Mouse (Mus musculus) liver (tissue): Measurements from ENCODE around the gene B3gnt3.
A peak's percentile ranks its signal among the peaks of the same experiment; 100 is the strongest.
"Not testable (repeated sequence)": the region's sequence is repeated elsewhere in the genome, so short reads cannot be mapped to it uniquely, and the experiment has no call there.

Experiments used
- DNase-seq: peaks from one replicate; pipeline ENCODE4 v3.0.0-alpha.2; 2020; ENCODE audit warnings: mixed read lengths

The B3gnt3 gene

DNA sequence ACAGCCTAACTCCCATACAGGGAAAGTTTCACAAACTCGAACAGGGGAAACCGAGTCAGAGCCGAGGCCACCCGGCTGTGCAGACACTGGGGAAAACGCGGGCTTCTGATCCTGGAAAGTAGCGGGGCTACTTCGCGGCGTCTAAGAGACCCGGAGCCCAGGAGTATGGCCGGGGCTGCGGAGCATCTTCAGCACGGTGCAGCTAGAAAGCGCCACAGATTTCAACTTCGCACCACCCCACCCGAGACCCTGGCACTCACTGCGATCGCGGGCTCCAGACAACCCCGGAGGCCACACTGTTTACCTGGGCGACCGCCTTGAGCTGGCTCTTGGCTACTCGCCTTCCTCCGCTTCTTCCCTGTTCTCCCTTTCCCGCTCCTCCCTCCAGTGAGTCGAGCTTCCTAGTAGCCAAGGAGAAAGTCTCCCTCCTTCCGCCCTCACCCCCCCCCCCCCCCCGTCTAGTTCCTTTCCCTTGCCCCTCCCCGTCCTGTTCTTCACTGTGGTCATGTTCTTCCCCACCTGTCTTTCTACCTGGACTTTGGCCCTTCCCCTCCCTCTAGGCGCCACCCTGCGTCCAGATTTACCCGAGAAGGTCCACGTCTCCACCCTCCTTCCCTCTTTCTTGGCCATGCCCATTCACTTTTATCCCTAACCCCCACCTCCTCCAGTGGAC lies at the start of gene B3gnt3:
B3gnt3 (minus strand) TSS at position 376 of the 673 bp plus-strand sequence.
- DNase-seq, result no peak

DNA sequence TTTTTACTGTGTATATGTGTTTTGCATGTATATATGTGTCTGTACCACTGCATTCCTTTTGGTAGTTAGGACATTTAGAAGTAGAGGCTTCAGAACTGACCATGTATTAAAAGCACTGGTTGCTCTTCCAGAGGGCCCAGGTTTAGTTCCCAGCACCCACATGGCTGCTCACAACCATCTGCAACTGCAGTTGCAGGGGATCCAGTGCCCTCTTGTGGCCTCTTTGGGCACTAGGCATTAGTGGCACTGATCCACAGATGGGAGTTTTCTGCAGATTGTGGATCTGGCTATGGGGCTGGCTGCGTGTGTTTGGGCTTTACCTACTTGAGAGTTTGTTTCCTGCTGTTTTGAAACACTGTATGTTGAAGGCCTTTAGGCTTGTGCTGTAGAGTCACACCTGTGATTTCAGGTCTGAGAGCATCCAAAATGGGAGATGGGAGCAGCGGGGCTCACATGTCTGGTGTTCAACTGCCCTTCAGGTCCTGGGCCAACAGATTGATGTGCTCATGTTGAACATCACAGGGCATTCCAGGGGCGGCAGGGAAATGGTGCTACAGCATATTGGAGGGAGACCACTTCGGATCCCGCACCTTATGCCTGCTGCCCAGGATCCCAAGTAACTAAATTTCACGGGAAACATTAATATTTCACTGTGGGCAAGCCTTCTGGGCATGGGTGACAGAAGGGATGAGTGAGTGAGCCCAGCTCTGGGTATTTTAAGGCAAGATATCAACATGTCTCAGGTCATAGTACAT lies 47.9 kb upstream of the B3gnt3 start:
- DNase-seq, result not testable (repeated sequence)

DNA sequence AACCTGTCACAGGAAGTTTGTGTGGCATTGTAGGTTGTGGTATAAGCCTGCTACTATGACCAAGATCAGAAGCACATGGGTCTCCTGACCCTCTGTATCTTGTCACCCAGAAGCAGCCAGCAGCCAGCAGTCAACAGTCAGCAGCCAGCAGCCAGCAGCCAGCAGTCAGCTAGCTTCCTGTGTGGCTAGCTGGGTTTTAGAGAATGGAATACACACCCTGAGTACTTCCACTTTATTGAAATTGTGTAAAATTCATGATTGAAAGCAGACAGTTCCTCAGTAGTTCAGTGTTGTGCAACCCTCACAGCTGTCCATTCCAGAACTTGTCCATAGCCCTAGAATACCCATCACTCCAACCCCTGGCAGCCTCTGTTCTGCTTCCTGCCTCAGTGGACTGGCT lies 45.5 kb upstream of the B3gnt3 start:
- not testable (repeated sequence) for DNase-seq

DNA sequence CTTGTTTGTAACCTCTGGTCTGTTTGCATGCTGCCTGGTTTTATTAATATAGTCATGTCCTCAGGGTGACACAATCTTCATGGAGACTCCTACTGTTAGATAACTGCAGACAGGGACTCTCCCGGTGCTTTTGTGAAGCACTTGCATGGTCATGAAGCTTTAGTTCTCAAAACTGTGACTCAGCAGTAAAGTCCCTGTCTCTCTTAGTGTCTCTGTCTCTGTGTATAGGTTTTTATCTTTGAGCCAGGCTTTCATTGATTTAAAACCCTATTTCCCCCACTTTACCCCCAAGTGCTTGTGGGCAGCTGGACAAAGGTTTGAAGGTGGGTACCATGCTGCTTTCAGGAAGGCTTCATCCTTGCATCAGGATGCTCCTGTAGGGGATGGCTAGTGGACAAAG lies 43.7 kb upstream of the B3gnt3 start:
- no peak for DNase-seq

DNA sequence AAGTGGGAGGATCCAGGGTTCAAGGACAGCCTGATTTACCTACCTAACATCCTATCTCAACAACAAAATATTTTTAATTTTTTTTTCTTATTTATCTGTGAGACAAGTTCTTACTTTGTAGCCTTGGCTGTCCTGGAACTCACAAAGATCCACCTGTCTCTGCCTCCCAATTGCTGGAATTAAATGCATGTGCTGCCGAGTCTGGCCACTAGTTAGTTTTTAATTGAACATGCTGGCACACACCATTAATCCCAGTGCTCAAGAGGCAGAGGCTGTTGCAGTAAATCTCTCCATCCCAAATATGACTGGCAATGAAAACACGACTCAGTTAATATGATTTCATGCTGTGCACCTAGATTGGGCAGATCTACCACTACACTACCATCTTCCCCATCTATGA lies 41.2 kb upstream of the B3gnt3 start:
- DNase-seq, result no peak

DNA sequence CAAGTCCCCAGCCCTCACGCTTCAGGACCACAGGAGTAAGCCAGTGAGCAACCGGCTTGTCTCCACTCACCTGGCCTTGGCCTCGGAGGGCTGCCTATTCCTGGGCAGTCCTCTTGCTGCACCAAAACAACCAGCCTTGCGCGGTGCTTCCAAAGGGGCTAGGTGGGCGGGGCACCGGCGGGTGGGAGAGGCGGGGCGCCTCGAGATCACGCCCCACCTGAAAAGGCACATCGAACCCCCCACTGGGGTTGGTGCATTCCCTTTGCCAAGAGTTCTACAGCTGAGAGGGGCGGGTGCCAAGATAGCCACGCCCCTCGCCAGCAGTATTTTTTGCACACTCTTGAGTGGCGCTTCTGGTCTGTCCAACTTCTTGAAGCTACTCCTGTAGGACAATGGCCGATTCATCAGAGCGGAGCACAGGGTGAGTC lies 40.1 kb upstream of the B3gnt3 start:
- peak; percentile 12 for DNase-seq

DNA sequence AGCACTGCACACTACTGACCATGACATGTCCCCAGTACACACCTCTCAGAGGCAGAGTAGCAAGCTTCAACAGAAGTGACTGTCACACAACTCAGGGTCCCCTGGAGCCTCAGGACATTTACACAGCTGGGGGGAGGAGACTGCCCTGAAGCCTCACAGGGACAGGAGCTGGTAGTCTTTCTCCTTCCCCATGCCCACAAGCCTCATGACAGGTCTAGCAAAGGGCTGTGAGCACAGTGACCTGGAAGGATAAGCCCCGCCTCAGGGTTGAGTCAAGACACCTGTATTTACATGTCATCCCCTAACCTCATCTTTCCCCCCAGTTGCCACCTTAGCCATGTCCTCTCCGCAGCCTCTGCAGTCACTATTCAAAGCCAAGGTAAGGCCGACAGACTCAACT lies 39.6 kb upstream of the B3gnt3 start:
- no peak for DNase-seq

DNA sequence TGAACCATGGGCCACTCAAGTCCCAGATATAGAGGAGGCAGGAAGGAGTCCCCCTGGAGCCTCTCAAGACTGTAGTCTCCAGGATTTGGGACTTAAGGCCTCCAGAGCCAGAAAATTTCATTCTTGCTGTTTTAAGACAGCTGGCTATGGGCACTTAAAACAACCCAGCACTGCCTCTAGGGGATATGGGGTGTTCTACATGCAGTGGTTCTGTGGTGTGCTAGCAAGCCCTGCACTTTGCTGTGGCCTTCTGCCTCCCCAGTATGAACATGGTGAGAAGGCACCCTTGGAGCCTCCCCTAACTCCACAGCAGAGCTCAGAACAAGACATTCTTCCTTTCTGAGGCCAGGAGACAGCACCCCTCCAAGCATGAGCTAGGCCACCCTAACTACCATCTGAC lies 36.7 kb upstream of the B3gnt3 start:
- not testable (repeated sequence) for DNase-seq

DNA sequence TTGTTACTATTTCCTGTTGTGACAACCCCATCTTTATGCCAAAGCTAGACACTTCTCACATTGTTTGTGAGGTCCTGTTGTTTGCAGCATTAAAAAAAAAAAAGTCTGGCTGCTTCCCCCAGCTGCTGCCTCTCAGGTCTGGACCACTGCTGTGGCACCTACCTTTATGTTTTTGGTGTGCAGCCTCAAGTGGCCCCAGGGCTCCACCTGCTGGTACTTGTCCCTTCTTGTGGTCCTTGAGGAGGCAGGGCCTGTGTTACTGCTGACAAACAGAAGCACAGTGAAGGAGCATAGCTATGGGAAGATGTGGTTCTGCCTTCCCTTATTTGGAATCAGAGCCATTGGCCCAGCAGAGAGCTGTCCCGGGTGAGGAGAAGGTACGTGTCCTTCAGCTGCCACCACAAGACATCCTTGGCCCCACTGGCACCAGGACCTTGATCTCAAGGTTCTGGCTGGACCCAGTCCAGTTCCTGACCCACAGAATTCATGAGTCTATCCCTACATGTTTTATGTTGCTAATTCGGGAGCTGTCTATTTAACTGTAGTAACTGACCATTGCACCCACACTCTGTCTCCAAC lies 30.2 kb upstream of the B3gnt3 start:
- DNase-seq, result peak; percentile 57

DNA sequence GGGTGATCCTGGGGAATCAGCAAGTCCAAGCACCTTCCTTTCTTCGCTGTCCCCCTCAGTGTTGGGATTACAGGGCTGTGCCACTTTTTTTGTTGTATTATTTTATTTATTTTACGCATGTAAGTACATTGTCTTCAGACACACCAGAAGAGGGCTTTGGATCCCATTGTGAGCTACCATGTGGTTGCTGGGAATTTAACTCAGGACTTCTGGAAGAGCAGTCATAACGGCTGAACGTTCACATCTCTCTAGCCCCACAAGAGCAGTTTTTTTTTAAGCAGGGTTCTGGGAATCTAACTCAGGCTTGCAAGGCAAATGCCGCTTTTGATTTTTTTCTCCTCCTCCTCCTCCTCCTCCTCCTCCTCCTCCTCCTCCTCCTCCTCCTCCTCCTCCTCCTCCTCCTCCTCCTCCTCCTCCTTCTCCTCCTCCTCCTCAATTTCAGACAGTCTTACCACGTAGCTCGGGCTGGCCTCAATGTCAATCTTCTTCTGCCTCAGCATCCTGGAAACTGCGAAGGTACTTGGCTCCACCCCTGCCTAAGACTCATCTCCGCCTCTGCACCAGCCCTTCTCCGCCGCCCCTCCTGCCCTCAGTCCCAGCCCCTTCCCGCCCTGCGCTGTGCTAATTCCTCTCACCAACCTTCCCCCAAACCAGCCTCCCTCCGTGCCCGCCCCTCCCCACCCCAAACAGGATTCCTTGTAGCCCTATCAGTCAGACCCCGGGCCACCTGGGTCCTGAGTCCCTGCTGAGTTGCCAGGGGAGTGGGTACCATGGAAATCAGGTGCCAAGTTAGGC lies 27.4 kb upstream of the B3gnt3 start:
- DNase-seq, result peak; percentile 50

DNA sequence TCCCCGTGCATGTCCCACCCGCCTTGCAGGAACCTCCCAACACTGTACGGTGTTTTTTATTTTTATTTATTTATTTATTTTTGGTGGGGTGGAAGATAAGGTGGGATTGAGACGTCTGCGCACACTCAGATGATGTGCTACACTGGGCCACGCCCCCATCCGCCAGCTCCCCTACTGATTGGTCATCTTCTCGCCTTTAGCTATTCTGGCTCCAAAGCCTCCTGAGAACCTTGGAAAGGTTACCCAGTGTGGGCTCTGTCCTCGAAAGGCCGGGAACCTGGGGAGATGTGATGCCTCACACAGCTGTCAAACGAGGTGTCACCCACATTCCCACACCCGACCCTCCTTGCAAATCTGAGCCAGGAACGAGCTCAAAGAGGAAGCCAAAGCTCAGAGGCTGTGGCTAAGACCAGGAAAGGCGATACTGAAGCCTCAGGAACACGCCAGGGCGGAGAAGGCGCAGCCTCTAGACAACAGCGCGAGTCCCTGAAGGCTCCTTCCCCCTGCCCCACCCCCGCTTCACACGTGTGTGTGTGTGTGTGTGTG lies 26.7 kb upstream of the B3gnt3 start:
- DNase-seq, result peak; percentile 64

DNA sequence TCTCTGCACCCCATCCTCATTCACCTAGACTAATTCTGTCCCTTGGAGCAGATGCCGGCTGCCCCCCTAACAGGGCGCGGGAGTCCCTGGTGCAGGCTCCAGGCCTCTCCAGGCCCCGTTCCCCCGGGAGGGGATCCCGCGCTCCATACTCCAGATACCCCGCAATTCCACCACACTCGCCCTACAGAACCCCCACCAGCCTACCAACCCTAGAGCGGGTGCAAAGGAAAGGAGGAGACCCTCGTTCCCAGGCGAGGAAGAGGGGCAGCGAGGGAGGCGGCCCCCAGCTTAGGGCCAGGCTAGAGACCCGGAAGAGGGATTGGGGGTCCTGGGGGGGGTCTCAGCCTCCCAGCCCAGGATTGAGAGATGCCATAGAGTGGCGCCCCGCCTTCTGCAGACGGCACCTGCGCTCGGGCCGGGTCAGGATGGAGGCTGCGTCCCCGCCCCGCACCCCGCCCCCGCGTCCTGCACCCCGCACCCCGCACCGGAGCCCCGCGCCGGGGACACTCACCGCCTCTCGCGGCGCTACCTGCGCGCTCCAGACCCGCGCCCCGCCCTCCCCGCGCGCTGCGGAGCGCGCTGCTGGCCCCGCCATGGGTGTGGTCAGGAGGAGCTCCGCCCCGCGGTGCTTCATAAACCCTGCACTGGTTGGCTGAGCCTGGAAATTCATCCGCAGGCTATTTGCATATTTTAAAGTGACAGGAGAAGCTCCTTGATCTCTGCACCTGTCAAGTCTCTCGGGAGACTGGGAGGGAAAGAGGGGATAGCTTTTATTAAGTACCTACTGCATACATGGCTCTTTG lies 23.7 kb upstream of the B3gnt3 start, which contains the start of gene Fcho1:
Fcho1 (minus strand) TSS at position 595 of the 803 bp plus-strand sequence.
- peak; percentile 92 for DNase-seq

DNA sequence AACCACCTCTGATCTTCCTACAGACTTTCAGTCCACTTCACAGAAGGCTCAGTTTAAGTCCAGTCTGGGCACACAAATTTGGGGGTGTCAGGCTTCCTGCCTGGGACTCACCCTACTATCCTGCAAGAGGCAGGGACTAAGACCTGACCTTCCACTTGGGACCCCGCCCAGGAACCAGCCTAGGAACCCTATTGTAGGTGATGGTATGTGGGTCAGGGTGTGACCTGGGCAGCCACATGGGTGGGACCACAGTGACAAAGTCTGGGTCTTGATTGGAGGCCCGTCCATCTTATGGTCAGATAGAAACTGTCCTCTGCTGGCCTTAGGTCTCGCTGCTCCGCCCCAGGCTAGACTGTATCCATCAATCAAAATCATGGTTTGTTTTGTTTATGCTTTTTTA lies 22.8 kb upstream of the B3gnt3 start:
- DNase-seq, result no peak

DNA sequence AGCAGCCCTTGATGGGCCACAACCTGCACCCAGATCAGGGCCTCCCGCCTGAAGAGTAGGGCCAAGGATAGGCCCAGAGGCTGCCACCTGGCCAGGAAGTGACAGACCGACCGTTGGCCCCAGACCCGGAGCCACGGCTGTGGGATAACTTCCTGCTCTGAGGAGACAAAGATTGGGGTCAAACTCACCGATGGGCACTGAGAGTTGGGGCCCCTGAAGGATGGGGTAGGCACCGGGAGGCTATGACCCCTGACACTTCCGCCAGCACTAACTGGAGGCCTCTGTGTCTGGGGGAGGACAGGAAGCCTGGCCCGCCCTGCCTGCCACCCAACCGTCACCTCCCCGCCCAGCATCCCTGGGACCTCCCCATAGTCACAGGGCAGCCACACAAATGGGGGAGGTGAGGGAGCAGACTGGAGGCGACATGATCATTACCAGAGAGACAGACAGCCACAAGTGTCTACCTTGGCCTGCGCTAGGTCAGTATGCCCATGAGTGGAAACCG lies 21.5 kb upstream of the B3gnt3 start:
- peak; percentile 84 for DNase-seq

DNA sequence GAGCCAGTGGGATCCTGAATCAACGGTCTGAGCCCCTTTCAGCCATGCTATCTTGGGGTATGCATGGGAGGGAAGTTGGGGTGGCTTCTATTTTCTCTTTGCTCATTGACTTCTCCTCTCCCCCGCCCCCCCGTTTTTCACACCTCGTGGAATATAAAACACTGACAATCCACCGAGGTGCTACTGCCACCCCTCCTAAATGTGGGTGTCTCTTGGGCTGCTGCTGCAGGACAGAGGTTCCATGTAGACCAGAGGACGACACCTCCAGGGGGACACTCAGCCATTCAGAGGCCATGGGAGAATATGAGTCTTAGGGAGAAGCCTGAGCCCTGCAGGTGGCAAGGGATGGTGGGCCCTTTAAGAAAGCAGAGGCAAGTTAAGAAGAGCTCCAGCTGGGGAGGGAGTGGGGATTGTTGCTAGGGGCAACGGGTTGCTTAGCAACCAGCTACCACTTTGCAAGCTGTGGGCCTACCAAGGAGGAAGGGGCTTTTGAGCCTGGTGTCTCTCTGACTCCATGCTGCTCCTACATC lies 18.4 kb upstream of the B3gnt3 start:
- no peak for DNase-seq

DNA sequence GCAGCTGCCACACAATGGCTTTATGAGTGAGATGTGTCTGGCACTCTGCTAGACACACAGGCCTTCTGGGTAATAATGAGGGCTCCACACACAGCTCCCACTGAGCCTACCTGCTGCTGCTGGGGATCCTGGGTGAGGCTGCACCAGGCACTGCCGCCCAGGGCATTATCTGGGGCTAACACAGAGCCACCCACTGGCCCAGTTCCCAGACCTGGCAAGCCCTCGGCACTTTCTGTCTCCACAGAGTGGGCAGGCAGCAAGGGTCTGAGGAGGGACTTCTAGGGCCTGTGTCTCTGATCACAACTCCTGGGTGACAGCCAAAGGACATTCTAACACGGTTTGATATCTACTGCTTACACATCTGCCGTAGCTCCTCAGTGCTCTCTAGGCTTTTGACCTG lies 17.6 kb upstream of the B3gnt3 start:
- no peak for DNase-seq

DNA sequence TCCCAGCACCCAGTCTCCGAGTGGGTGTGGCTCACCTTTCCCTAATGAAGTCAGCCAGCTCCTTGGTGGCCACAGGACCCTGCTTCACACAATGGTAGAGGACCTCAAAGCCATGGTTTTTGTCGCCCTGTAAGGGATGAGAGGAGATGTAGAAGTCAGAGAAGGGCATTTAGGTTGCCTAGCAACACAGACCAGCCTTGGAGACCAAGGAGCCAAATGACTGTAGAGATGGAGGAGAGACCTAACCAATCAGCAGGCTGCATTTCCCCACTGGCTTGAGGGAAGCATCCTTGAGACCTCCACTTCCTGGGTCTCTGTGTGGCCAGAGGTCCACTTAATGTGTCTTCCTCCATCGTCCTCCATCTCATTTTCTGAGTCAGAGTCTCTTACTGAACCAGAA lies 16.7 kb upstream of the B3gnt3 start:
- DNase-seq, result no peak

DNA sequence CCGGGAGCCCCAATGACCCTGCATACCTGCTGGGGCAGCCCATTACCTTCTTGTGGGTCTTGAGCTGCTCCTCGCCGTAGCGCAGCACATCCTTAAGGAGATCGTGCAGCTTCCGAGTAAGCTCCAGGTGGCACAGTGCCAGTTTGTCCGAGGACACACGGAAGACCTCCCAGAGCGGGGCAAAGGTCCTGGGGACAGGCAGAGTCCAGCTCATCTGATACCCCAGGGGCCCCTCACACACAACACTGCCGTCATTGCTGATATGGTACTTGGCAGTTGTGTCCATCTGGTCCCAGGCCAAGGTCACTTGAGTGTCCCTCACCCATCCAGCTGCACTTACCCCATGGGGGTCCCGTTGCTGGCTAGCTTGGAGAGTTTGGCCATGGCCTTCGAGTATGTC lies 15.5 kb upstream of the B3gnt3 start:
- DNase-seq, result no peak

DNA sequence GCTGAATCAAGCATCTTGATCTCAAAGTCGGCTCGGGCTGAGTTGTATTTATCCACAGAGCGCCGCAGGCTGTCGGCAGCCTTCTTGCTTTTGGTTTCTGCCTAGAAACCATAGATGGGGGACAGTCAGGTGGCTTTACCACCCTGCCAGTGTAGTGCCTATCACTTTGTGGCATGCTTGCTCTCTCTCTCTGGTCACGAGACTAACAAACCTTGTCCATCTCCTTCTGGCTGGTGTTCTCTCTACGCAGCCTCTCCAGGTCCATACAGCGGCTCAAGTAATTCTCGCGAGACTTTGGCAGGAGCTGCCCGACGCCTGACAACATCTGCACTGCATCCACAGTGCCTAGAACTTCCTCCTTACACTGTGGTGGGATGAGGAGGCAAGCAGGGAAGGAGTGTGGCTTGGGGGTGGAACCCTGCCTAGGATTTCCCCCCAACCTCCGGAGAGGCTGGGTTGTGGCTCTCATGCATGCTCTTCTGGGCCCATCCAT lies 15.0 kb upstream of the B3gnt3 start:
- DNase-seq, result no peak

DNA sequence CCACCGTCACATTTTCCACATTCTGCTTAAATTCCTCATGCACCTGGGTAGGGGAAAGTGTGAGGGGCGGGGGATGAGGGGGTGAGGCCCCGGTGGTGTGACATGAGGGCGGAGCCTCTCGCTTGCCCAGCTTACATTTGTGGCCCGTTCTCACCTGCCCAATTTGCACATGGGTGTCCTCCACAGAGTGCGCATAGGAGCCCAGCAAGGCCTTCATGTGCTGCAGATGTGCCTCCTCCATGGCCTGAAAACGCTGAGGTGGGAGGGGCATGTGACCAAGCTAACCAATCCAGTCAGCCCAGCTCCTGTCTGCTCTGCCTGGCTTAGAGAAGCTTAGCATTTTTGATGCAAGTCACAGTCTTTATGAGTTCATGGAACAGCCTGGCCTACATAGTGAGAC lies 13.9 kb upstream of the B3gnt3 start:
- no peak for DNase-seq

DNA sequence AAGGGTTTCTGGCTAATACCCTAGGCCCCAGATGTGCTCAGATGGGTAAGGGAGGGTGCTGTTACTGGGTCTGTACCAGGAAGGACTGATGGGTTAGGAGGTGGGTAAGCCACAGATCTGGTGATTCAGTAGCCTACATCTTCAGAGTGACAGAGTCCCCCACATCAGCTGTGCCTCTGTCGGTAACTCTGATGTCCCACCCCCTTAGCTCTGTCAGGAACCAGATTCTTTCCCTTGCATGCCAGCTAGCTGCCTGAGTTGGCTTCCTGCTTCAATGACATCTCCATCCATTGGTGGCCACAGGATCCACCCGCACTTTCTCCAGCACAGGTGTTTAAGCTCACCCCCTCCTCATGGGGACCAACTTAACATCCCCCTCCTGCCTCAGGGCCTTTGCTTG lies 10.0 kb upstream of the B3gnt3 start:
- DNase-seq, result no peak
